Mouse (Mus musculus): ENCODE data around the gene Npl. TPM values are rescaled to one million over a fixed set of nuclear protein-coding genes. Genes with fewer than 3 reads are reported as not detected.
"Not testable (repeated sequence)": the region's sequence is repeated elsewhere in the genome, so short reads cannot be mapped to it uniquely, and the experiment has no call there.

The Npl gene
- total and polyA plus RNA-seq, 3 experiments, result 0.43 to 2.1 (median 1.5) TPM

DNA sequence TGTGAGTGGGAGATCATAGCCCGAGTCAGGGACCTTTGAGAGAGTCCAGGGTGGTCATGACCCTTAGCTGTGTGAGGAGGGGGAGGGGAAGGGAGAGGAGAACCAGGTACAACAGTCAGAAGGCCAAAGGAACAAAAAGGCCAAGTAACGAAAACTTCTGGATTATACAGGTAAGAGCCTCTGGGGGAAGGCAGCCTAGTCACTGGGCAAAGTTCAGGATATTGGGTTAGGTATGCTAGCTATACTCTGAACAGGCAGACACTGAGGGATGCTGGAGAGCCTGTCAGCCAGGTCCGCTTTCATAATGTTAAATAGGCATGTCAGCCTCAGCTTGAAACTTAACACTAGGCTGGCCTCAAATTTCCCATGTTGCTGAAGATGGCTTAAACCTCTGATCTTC lies 27.7 kb downstream of the Npl start:
- Histone ChIP-seq H3K4me1 (ENCODE audit: control insufficient read depth, insufficient read depth, low read length) (no peaks in the 10 kb centered on the region), H3K27me3 (ENCODE audit: control insufficient read depth, insufficient read depth, low read length) (no peaks in the 10 kb centered on the region), H3K9ac (ENCODE audit: low read depth, low read length) (no peak overlapping the region), H3K4me3 (no peak overlapping the region), H3K27ac (no peak overlapping the region), H3K36me3 (ENCODE audit: control insufficient read depth, insufficient read depth, low read length) (no peaks in the 10 kb centered on the region), H3K79me2 (replicated peaks; ENCODE audit: control insufficient read depth, insufficient read depth, low read length) (no peaks in the 10 kb centered on the region)
- WGBS, result 59% methylated on average over 3 of the region's 3 CpGs
- DNase-seq, result no peak
- TF ChIP-seq EP300 (IDR thresholded peaks at IDR 0.05; ENCODE audit: insufficient read depth, low read depth, low read length), result no peak
- no peak for TF ChIP-seq CTCF (IDR thresholded peaks at IDR 0.05)
- TF ChIP-seq POLR2A (IDR thresholded peaks at IDR 0.05; ENCODE audit: insufficient read depth, low read depth, low read length), result no peak
- intact Hi-C loops (cut with DNase I), result no loop called here

DNA sequence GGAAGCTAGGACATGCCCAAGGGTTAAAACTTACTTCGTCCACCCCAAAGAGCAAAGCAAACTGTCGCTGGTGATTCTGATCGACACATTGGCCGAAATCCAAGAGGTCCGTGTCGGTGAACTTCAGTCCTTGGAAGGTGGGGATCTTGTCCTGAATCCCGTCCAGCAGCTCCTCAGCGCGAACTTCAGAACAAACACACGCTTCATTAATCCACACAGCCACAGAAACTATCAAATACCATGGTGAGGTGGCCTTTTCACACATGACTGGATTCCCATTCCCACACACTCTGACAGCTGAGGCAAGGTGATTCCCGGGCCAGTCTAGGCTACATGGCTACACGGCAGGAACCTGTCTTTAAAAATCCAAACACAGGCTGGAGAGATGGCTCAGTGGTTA lies 34.5 kb downstream of the Npl start:
- 77% methylated on average over 12 of the region's 12 CpGs for WGBS
- Histone ChIP-seq H3K4me1 (ENCODE audit: control insufficient read depth, insufficient read depth, low read length) (no peaks in the 10 kb centered on the region), H3K79me2 (replicated peaks; ENCODE audit: control insufficient read depth, insufficient read depth, low read length) (no peaks in the 10 kb centered on the region), H3K9ac (ENCODE audit: low read depth, low read length) (no peak overlapping the region), H3K4me3 (no peak overlapping the region), H3K36me3 (ENCODE audit: control insufficient read depth, insufficient read depth, low read length) (no peaks in the 10 kb centered on the region), H3K27ac (no peak overlapping the region), H3K27me3 (ENCODE audit: control insufficient read depth, insufficient read depth, low read length) (no peaks in the 10 kb centered on the region)
- no peak for TF ChIP-seq CTCF (IDR thresholded peaks at IDR 0.05)
- TF ChIP-seq POLR2A (IDR thresholded peaks at IDR 0.05; ENCODE audit: insufficient read depth, low read depth, low read length), result no peak
- TF ChIP-seq EP300 (IDR thresholded peaks at IDR 0.05; ENCODE audit: insufficient read depth, low read depth, low read length), result no peak
- intact Hi-C loops (cut with DNase I), result no loop called here
- no peak for DNase-seq

GRCm38 (mm10) chr1:153510330-153511009 lies 39.4 kb downstream of the Npl start:
- H3K27me3 ChIP-seq (ENCODE audit: control insufficient read depth, insufficient read depth, low read length), result no peaks in the 10 kb centered on the region
- H3K9ac ChIP-seq (ENCODE audit: low read depth, low read length), result no peak overlapping the region
- H3K79me2 ChIP-seq (replicated peaks; ENCODE audit: control insufficient read depth, insufficient read depth, low read length), result no peaks in the 10 kb centered on the region
- no peak for DNase-seq
- no peaks in the 10 kb centered on the region for H3K4me1 ChIP-seq (ENCODE audit: control insufficient read depth, insufficient read depth, low read length)
- H3K27ac ChIP-seq, result no peak overlapping the region
- intact Hi-C loops (cut with DNase I), result no loop called here
- peak; percentile 42 for TF ChIP-seq CTCF (IDR thresholded peaks at IDR 0.05)
- no peak for TF ChIP-seq POLR2A (IDR thresholded peaks at IDR 0.05; ENCODE audit: insufficient read depth, low read depth, low read length)
- TF ChIP-seq EP300 (IDR thresholded peaks at IDR 0.05; ENCODE audit: insufficient read depth, low read depth, low read length), result no peak
- H3K36me3 ChIP-seq (ENCODE audit: control insufficient read depth, insufficient read depth, low read length), result no peaks in the 10 kb centered on the region
- WGBS, result 62% methylated on average over 2 of the region's 2 CpGs
- H3K4me3 ChIP-seq, result no peak overlapping the region

DNA sequence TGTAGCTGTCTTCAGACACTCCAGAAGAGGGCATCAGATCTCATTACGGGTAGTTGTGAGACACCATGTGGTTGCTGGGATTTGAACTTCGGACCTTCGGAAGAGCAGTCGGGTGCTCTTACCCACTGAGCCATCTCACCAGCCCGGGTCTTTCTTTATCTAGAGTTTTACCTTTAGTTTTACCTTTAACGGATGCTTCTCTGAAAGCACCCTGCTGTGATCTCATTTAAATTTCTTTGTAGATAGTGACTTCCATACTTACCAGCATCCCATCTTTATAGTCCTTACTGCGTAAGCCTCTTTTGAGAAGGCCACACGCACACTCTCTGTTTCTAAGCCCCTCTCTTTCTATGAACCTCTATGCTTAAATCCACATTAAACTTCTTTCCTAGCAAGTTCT lies 40.3 kb downstream of the Npl start:
- intact Hi-C loops (cut with DNase I); DNase-seq; H3K4me1 ChIP-seq (ENCODE audit: control insufficient read depth, insufficient read depth, low read length); H3K9ac ChIP-seq (ENCODE audit: low read depth, low read length); H3K36me3 ChIP-seq (ENCODE audit: control insufficient read depth, insufficient read depth, low read length); H3K4me3 ChIP-seq; H3K79me2 ChIP-seq (replicated peaks; ENCODE audit: control insufficient read depth, insufficient read depth, low read length); H3K27me3 ChIP-seq (ENCODE audit: control insufficient read depth, insufficient read depth, low read length); H3K27ac ChIP-seq: not testable (repeated sequence)
- 78% methylated on average over 8 of the region's 8 CpGs for WGBS

- H3K4me1 ChIP-seq (ENCODE audit: control insufficient read depth, insufficient read depth, low read length), result no peaks in the 10 kb centered on the region
- no peak overlapping the region for H3K9ac ChIP-seq (ENCODE audit: low read depth, low read length)
- H3K79me2 ChIP-seq (replicated peaks; ENCODE audit: control insufficient read depth, insufficient read depth, low read length), result no peaks in the 10 kb centered on the region
- H3K4me3 ChIP-seq, result no peak overlapping the region
- no peak for DNase-seq
- intact Hi-C loops (cut with DNase I), result no loop called here
- H3K27me3 ChIP-seq (ENCODE audit: control insufficient read depth, insufficient read depth, low read length), result no peaks in the 10 kb centered on the region
- TF ChIP-seq POLR2A (IDR thresholded peaks at IDR 0.05; ENCODE audit: insufficient read depth, low read depth, low read length), result no peak
- no peak for TF ChIP-seq EP300 (IDR thresholded peaks at IDR 0.05; ENCODE audit: insufficient read depth, low read depth, low read length)
- no peak for TF ChIP-seq CTCF (IDR thresholded peaks at IDR 0.05)
- H3K27ac ChIP-seq, result no peak overlapping the region
- no peaks in the 10 kb centered on the region for H3K36me3 ChIP-seq (ENCODE audit: control insufficient read depth, insufficient read depth, low read length)
- 85% methylated on average over 6 of the region's 6 CpGs for WGBS
Observed at GRCm38 (mm10) chr1:153509012-153509411, 40.8 kb downstream of the Npl start.

DNA sequence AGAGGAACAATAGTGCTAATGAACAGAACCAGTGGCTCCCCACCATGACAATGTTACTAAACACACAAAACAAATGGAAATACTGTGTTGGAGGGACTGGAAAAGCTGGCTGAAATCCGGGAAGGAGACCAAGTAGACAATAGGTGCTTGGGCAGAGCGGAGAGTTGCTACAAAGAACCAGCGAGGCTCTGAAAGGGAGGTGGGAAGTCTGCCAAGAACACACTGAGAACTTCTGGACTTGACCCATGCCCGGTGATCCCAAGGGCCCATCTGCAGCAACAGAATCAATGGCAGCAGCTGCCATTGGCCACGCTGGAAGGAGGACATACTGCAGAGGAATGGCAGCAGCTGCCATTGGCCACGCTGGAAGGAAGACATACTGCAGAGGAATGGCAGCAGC lies 43.6 kb downstream of the Npl start:
- intact Hi-C loops (cut with DNase I), result no loop called here
- 40% methylated on average over 6 of the region's 6 CpGs for WGBS
- H3K9ac ChIP-seq (ENCODE audit: low read depth, low read length), result no peak overlapping the region

More for the DNA sequence above, 43.6 kb downstream of the Npl start:
- H3K79me2 ChIP-seq (replicated peaks; ENCODE audit: control insufficient read depth, insufficient read depth, low read length), result no peaks in the 10 kb centered on the region
- peak in 1 of 2 experiments; percentile 31 for DNase-seq
- H3K36me3 ChIP-seq (ENCODE audit: control insufficient read depth, insufficient read depth, low read length), result no peaks in the 10 kb centered on the region
- no peak for TF ChIP-seq EP300 (IDR thresholded peaks at IDR 0.05; ENCODE audit: insufficient read depth, low read depth, low read length)
- TF ChIP-seq POLR2A (IDR thresholded peaks at IDR 0.05; ENCODE audit: insufficient read depth, low read depth, low read length), result no peak
- TF ChIP-seq CTCF (IDR thresholded peaks at IDR 0.05), result no peak
- H3K27me3 ChIP-seq (ENCODE audit: control insufficient read depth, insufficient read depth, low read length), result no peaks in the 10 kb centered on the region
- no peak overlapping the region for H3K4me3 ChIP-seq
- peaks cover 3% of the 10 kb centered on the region for H3K4me1 ChIP-seq (ENCODE audit: control insufficient read depth, insufficient read depth, low read length)
- H3K27ac ChIP-seq, result no peak overlapping the region
